Mouse (Mus musculus): Measurements from ENCODE around the gene Mrpl33. TPM values are rescaled to one million over a fixed set of nuclear protein-coding genes. Genes with fewer than 3 reads are reported as not detected.

Gene Mrpl33
- total and polyA plus RNA-seq, 2 experiments, result 11.5 to 65.1 TPM

- Histone ChIP-seq H3K27me3 (ENCODE audit: control insufficient read depth, insufficient read depth, low read length) (no peaks in the 10 kb centered on the region), H3K4me3 (ENCODE audit: insufficient read depth, low read depth, low read length) (no peak overlapping the region), H3K27ac (replicated peaks; ENCODE audit: insufficient read depth, low read depth, low read length) (no peak overlapping the region), H3K36me3 (ENCODE audit: control insufficient read depth, insufficient read depth, low read length) (no peaks in the 10 kb centered on the region), H3K9ac (ENCODE audit: low read depth, low read length) (no peak overlapping the region), H3K79me2 (ENCODE audit: control insufficient read depth, insufficient read depth, low read length) (no peaks in the 10 kb centered on the region), H3K4me1 (ENCODE audit: control insufficient read depth, insufficient read depth, low read length) (no peaks in the 10 kb centered on the region)
- 61% methylated on average over 7 of the region's 7 CpGs for WGBS
- TF ChIP-seq CTCF (IDR thresholded peaks at IDR 0.05; ENCODE audit: low read depth, low read length), result no peak
- TF ChIP-seq POLR2A (IDR thresholded peaks at IDR 0.05; ENCODE audit: extremely low read depth, insufficient read depth, low read length), result no peak
- no peak for DNase-seq (ENCODE audit: extremely low read depth, low read depth, low spot score)
Observed at GRCm38 (mm10) chr5:31563905-31564304, 32.8 kb upstream of the Mrpl33 start.

DNA sequence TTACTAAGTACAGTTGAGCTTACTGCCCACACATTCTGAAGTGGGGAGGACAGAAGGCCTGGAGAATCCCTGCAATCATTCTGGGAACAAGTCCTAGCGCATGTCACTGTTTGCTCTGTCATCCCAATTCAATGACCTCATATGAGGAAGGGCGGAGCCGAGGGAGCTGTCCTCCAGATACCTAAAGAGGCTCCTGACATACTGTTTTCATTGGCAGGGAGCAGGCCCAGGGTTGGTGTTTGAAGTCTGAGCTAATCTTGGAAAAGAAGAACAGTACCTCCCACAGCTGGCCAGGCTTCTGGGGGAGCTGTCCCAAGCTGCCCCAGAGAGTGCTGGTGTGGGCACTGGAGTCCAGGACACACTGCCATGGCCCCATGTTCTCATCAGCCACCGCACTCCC, 31.8 kb upstream of the Mrpl33 start:
- no peaks in the 10 kb centered on the region for H3K36me3 ChIP-seq (ENCODE audit: control insufficient read depth, insufficient read depth, low read length)
- H3K27me3 ChIP-seq (ENCODE audit: control insufficient read depth, insufficient read depth, low read length), result no peaks in the 10 kb centered on the region
- no peaks in the 10 kb centered on the region for H3K79me2 ChIP-seq (ENCODE audit: control insufficient read depth, insufficient read depth, low read length)
- no peak overlapping the region for H3K9ac ChIP-seq (ENCODE audit: low read depth, low read length)
- no peak for DNase-seq (ENCODE audit: extremely low read depth, low read depth, low spot score)
- no peak overlapping the region for H3K27ac ChIP-seq (replicated peaks; ENCODE audit: insufficient read depth, low read depth, low read length)
- no peak overlapping the region for H3K4me3 ChIP-seq (ENCODE audit: insufficient read depth, low read depth, low read length)
- 64% methylated on average over 4 of the region's 4 CpGs for WGBS
- no peak for TF ChIP-seq CTCF (IDR thresholded peaks at IDR 0.05; ENCODE audit: low read depth, low read length)
- TF ChIP-seq POLR2A (IDR thresholded peaks at IDR 0.05; ENCODE audit: extremely low read depth, insufficient read depth, low read length), result no peak
- H3K4me1 ChIP-seq (ENCODE audit: control insufficient read depth, insufficient read depth, low read length), result no peaks in the 10 kb centered on the region

DNA sequence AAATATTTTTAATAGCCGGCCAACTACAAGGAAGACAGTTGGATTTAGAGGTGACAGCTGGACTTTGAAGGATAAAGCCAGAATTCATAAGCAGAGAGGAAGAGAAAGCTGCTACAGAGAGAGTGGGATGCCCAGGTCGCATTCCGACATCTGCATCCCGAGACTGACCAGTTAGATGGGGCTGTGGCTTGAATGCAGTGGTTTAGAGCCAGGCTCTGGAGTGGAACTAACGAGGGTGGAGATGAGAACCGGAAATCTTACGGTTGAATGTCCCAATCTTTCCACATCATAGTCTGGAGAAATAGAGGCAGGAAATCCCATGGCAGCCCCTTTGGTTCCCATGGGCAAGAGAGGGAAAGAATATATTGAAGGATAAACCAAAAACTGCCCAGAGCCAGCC, 30.7 kb upstream of the Mrpl33 start:
- Histone ChIP-seq H3K4me3 (ENCODE audit: insufficient read depth, low read depth, low read length) (no peak overlapping the region), H3K36me3 (ENCODE audit: control insufficient read depth, insufficient read depth, low read length) (no peaks in the 10 kb centered on the region), H3K27me3 (ENCODE audit: control insufficient read depth, insufficient read depth, low read length) (no peaks in the 10 kb centered on the region), H3K27ac (replicated peaks; ENCODE audit: insufficient read depth, low read depth, low read length) (no peak overlapping the region), H3K9ac (ENCODE audit: low read depth, low read length) (no peak overlapping the region), H3K79me2 (ENCODE audit: control insufficient read depth, insufficient read depth, low read length) (no peaks in the 10 kb centered on the region), H3K4me1 (ENCODE audit: control insufficient read depth, insufficient read depth, low read length) (no peaks in the 10 kb centered on the region)
- DNase-seq (ENCODE audit: extremely low read depth, low read depth, low spot score), result no peak
- TF ChIP-seq POLR2A (IDR thresholded peaks at IDR 0.05; ENCODE audit: extremely low read depth, insufficient read depth, low read length) (no peak), CTCF (IDR thresholded peaks at IDR 0.05; ENCODE audit: low read depth, low read length) (no peak)
- WGBS, result 94% methylated on average over 7 of the region's 7 CpGs

DNA sequence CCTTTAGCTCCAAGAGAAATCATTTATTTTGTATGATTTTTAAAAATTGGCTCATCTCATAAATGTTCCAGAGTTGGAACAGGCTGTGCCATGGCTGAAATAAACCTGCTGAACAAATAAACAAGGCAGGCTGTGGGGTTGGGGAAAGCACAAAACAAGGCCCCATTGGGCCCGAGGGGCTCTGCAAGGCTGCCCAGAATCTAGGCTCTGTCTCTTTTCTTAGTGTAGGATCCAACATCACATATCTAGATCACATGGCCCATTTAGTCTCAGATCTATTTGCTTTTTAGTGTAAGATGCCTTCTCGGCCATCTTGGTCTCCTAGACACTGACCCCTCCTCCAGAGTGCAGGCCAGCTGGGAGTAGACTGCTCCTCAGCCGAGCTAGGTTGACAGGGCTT, 30.3 kb upstream of the Mrpl33 start:
- H3K27ac ChIP-seq (replicated peaks; ENCODE audit: insufficient read depth, low read depth, low read length), result no peak overlapping the region
- H3K4me3 ChIP-seq (ENCODE audit: insufficient read depth, low read depth, low read length), result no peak overlapping the region
- H3K79me2 ChIP-seq (ENCODE audit: control insufficient read depth, insufficient read depth, low read length), result no peaks in the 10 kb centered on the region
- no peak for TF ChIP-seq CTCF (IDR thresholded peaks at IDR 0.05; ENCODE audit: low read depth, low read length)
- no peak for TF ChIP-seq POLR2A (IDR thresholded peaks at IDR 0.05; ENCODE audit: extremely low read depth, insufficient read depth, low read length)
- 79% methylated on average over 3 of the region's 3 CpGs for WGBS
- H3K27me3 ChIP-seq (ENCODE audit: control insufficient read depth, insufficient read depth, low read length), result no peaks in the 10 kb centered on the region
- H3K4me1 ChIP-seq (ENCODE audit: control insufficient read depth, insufficient read depth, low read length), result no peaks in the 10 kb centered on the region
- no peak for DNase-seq (ENCODE audit: extremely low read depth, low read depth, low spot score)
- H3K9ac ChIP-seq (ENCODE audit: low read depth, low read length), result no peak overlapping the region
- H3K36me3 ChIP-seq (ENCODE audit: control insufficient read depth, insufficient read depth, low read length), result no peaks in the 10 kb centered on the region

- WGBS, result 70% methylated on average over 5 of the region's 5 CpGs
- Histone ChIP-seq H3K79me2 (ENCODE audit: control insufficient read depth, insufficient read depth, low read length) (no peaks in the 10 kb centered on the region), H3K9ac (ENCODE audit: low read depth, low read length) (no peak overlapping the region), H3K4me3 (ENCODE audit: insufficient read depth, low read depth, low read length) (no peak overlapping the region), H3K4me1 (ENCODE audit: control insufficient read depth, insufficient read depth, low read length) (no peaks in the 10 kb centered on the region), H3K36me3 (ENCODE audit: control insufficient read depth, insufficient read depth, low read length) (no peaks in the 10 kb centered on the region), H3K27me3 (ENCODE audit: control insufficient read depth, insufficient read depth, low read length) (no peaks in the 10 kb centered on the region), H3K27ac (replicated peaks; ENCODE audit: insufficient read depth, low read depth, low read length) (no peak overlapping the region)
- no peak for DNase-seq (ENCODE audit: extremely low read depth, low read depth, low spot score)
- no peak for TF ChIP-seq CTCF (IDR thresholded peaks at IDR 0.05; ENCODE audit: low read depth, low read length)
- TF ChIP-seq POLR2A (IDR thresholded peaks at IDR 0.05; ENCODE audit: extremely low read depth, insufficient read depth, low read length), result no peak
Observed at GRCm38 (mm10) chr5:31567951-31568657, 28.6 kb upstream of the Mrpl33 start.

GRCm38 (mm10) chr5:31571023-31571608, 25.6 kb upstream of the Mrpl33 start:
- no peak for DNase-seq (ENCODE audit: extremely low read depth, low read depth, low spot score)
- peak overlapping the region; percentile 25; the same call in 1 of the 2 replicates for H3K9ac ChIP-seq (ENCODE audit: low read depth, low read length)

More at GRCm38 (mm10) chr5:31571023-31571608, 25.6 kb upstream of the Mrpl33 start:
- H3K4me3 ChIP-seq (ENCODE audit: insufficient read depth, low read depth, low read length), result no peak overlapping the region; the same call in 1 of the 2 replicates
- no peaks in the 10 kb centered on the region for H3K4me1 ChIP-seq (ENCODE audit: control insufficient read depth, insufficient read depth, low read length)
- H3K27ac ChIP-seq (replicated peaks; ENCODE audit: insufficient read depth, low read depth, low read length), result 0 out of 2 replicates have a peak overlapping the region, but pooled peaks have one; percentile 24
- TF ChIP-seq CTCF (IDR thresholded peaks at IDR 0.05; ENCODE audit: low read depth, low read length) (no peak), POLR2A (IDR thresholded peaks at IDR 0.05; ENCODE audit: extremely low read depth, insufficient read depth, low read length) (no peak)
- no peaks in the 10 kb centered on the region for H3K36me3 ChIP-seq (ENCODE audit: control insufficient read depth, insufficient read depth, low read length)
- no peaks in the 10 kb centered on the region for H3K27me3 ChIP-seq (ENCODE audit: control insufficient read depth, insufficient read depth, low read length)
- 59% methylated on average over 20 of the region's 20 CpGs for WGBS
- no peaks in the 10 kb centered on the region for H3K79me2 ChIP-seq (ENCODE audit: control insufficient read depth, insufficient read depth, low read length)

Data from liver, adult 2 months (tissue).